Mouse (Mus musculus): ENCODE measurements around the gene Ankrd6.

Gene Ankrd6

GRCm38 (mm10) chr4:32948696-32949095 lies 1.9 kb downstream of the Ankrd6 start:
- no peak for DNase-seq

GRCm38 (mm10) chr4:32947631-32948030 lies 3.0 kb downstream of the Ankrd6 start:
- peak; percentile 6 for DNase-seq

GRCm38 (mm10) chr4:32940984-32941383 lies 9.7 kb downstream of the Ankrd6 start:
- DNase-seq, result no peak

GRCm38 (mm10) chr4:32939964-32940363 lies 10.7 kb downstream of the Ankrd6 start:
- no peak for DNase-seq

GRCm38 (mm10) chr4:32939521-32939920 lies 11.1 kb downstream of the Ankrd6 start:
- DNase-seq, result no peak

GRCm38 (mm10) chr4:32936762-32937341 lies 13.8 kb downstream of the Ankrd6 start:
- no peak for DNase-seq

- DNase-seq, result no peak
These were observed 18.6 kb downstream of the Ankrd6 start for GRCm38 (mm10) chr4:32932056-32932455.

- DNase-seq, result no peak
These were observed 20.9 kb downstream of the Ankrd6 start for GRCm38 (mm10) chr4:32929750-32930149.

- DNase-seq, result no peak
These were observed 21.8 kb downstream of the Ankrd6 start for GRCm38 (mm10) chr4:32928692-32929448.

- no peak for DNase-seq
These were observed 26.7 kb downstream of the Ankrd6 start for GRCm38 (mm10) chr4:32923891-32924294.

- DNase-seq, result no peak
These were observed 27.2 kb downstream of the Ankrd6 start for GRCm38 (mm10) chr4:32923436-32923835.

- no peak for DNase-seq
These were observed 27.8 kb downstream of the Ankrd6 start for GRCm38 (mm10) chr4:32922871-32923270.

- DNase-seq, result no peak
These were observed 29.8 kb downstream of the Ankrd6 start for GRCm38 (mm10) chr4:32920863-32921262.

- no peak for DNase-seq
These were observed 32.1 kb downstream of the Ankrd6 start for GRCm38 (mm10) chr4:32918571-32918970.

- DNase-seq, result no peak
These were observed 33.8 kb downstream of the Ankrd6 start for GRCm38 (mm10) chr4:32916689-32917385.

- peak; percentile 41 for DNase-seq
These were observed 34.7 kb downstream of the Ankrd6 start for GRCm38 (mm10) chr4:32915928-32916327.

GRCm38 (mm10) chr4:32909996-32910395 lies 40.6 kb downstream of the Ankrd6 start:
- DNase-seq, result no peak

GRCm38 (mm10) chr4:32909241-32909979 lies 41.2 kb downstream of the Ankrd6 start:
- DNase-seq, result peak; percentile 11

GRCm38 (mm10) chr4:32907631-32908030 lies 43.0 kb downstream of the Ankrd6 start:
- DNase-seq, result no peak

- peak; percentile 55 for DNase-seq
These were observed 44.0 kb downstream of the Ankrd6 start for GRCm38 (mm10) chr4:32906627-32907026.

- no peak for DNase-seq
These were observed 44.7 kb downstream of the Ankrd6 start for GRCm38 (mm10) chr4:32905913-32906312.

GRCm38 (mm10) chr4:32905381-32905780 lies 45.3 kb downstream of the Ankrd6 start:
- DNase-seq, result no peak

GRCm38 (mm10) chr4:32903826-32904225 lies 46.8 kb downstream of the Ankrd6 start:
- no peak for DNase-seq

All from lung, postnatal 36 days (tissue).